Mouse (Mus musculus): ENCODE measurements around the gene Erc2.

Erc2 gene

GRCm38 (mm10) chr14:27935714-27936113, 313.5 kb downstream of the Erc2 start:
- no peak for DNase-seq (ENCODE audit: low spot score in 2 of 2)

- no peak for DNase-seq (ENCODE audit: low spot score in 2 of 2)
Observed at GRCm38 (mm10) chr14:27937922-27938321, 315.7 kb downstream of the Erc2 start.

- DNase-seq (ENCODE audit: low spot score in 2 of 2) = no peak
Observed at GRCm38 (mm10) chr14:27945276-27945675, 323.0 kb downstream of the Erc2 start.

GRCm38 (mm10) chr14:27946211-27946610, 324.0 kb downstream of the Erc2 start:
- DNase-seq (ENCODE audit: low spot score in 2 of 2) = no peak

- DNase-seq (ENCODE audit: low spot score in 2 of 2) = no peak
Observed at GRCm38 (mm10) chr14:27948391-27948790, 326.2 kb downstream of the Erc2 start.

- no peak for DNase-seq (ENCODE audit: low spot score in 2 of 2)
Observed at GRCm38 (mm10) chr14:27953814-27954213, 331.6 kb downstream of the Erc2 start.

- no peak for DNase-seq (ENCODE audit: low spot score in 2 of 2)
Observed at GRCm38 (mm10) chr14:27956801-27957200, 334.6 kb downstream of the Erc2 start.

- DNase-seq (ENCODE audit: low spot score in 2 of 2) = no peak
Observed at GRCm38 (mm10) chr14:27973701-27974100, 351.5 kb downstream of the Erc2 start.

GRCm38 (mm10) chr14:27975661-27976060, 353.4 kb downstream of the Erc2 start:
- no peak for DNase-seq (ENCODE audit: low spot score in 2 of 2)

- no peak for DNase-seq (ENCODE audit: low spot score in 2 of 2)
Observed at GRCm38 (mm10) chr14:27984758-27985157, 362.5 kb downstream of the Erc2 start.

GRCm38 (mm10) chr14:27985201-27985600, 363.0 kb downstream of the Erc2 start:
- no peak for DNase-seq (ENCODE audit: low spot score in 2 of 2)

GRCm38 (mm10) chr14:27987422-27987821, 365.2 kb downstream of the Erc2 start:
- no peak for DNase-seq (ENCODE audit: low spot score in 2 of 2)

- DNase-seq (ENCODE audit: low spot score in 2 of 2) = no peak
Observed at GRCm38 (mm10) chr14:27998551-27998950, 376.3 kb downstream of the Erc2 start.

GRCm38 (mm10) chr14:28004023-28004422, 381.8 kb downstream of the Erc2 start:
- DNase-seq (ENCODE audit: low spot score in 2 of 2) = no peak

GRCm38 (mm10) chr14:28010536-28011280, 388.5 kb downstream of the Erc2 start:
- DNase-seq (ENCODE audit: low spot score in 2 of 2) = no peak

- DNase-seq (ENCODE audit: low spot score in 2 of 2) = no peak
Observed at GRCm38 (mm10) chr14:28023199-28023598, 401.0 kb downstream of the Erc2 start.

GRCm38 (mm10) chr14:28030870-28031269, 408.6 kb downstream of the Erc2 start:
- no peak for DNase-seq (ENCODE audit: low spot score in 2 of 2)

- no peak for DNase-seq (ENCODE audit: low spot score in 2 of 2)
Observed at GRCm38 (mm10) chr14:28035013-28035412, 412.8 kb downstream of the Erc2 start.

- DNase-seq (ENCODE audit: low spot score in 2 of 2) = no peak
Observed at GRCm38 (mm10) chr14:28043095-28043494, 420.9 kb downstream of the Erc2 start.

GRCm38 (mm10) chr14:28051646-28052045, 429.4 kb downstream of the Erc2 start:
- no peak for DNase-seq (ENCODE audit: low spot score in 2 of 2)

- DNase-seq (ENCODE audit: low spot score in 2 of 2) = no peak
Observed at GRCm38 (mm10) chr14:28057159-28057884, 435.1 kb downstream of the Erc2 start.

- no peak for DNase-seq (ENCODE audit: low spot score in 2 of 2)
Observed at GRCm38 (mm10) chr14:28057885-28058860, 435.9 kb downstream of the Erc2 start.
